Mouse (Mus musculus): ENCODE measurements at regions not wholly inside any gene's neighbourhood (a gene's known extent, or its start where the extent isn't known, plus 50 kb on each side); places are given as distances from the start of the nearest gene placed in this dataset.
A peak's percentile ranks its signal among the peaks of the same experiment; 100 is the strongest.

DNA sequence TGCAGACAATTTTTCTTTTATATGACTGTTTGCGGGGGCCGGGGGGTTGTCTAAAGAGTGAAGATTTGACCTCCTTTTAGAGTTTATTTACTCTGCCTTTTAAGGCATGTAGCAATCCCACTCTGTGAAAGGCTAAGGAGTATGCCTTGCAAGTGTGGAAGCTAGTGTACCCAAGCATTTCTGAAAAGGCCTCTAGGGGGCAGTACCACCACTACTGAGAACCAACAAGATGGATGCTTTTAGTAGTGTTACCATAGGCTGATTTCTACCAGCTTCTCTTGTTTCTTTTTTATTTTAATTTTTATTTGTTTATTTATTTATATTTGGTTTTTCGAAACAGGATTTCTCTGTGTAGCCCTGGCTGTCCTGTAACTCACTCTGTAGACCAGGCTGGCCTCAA lies 110.9 kb upstream of the Hmga2 start:
- Histone ChIP-seq H3K4me2 (ENCODE audit: low read depth, low read length, poor library complexity, severe bottlenecking) (no peak overlapping the region), H3K27ac (ENCODE audit: low read depth, low read length) (no peak overlapping the region), H3K9ac (replicated peaks; ENCODE audit: low read length, poor library complexity, severe bottlenecking) (no peak overlapping the region), H3K4me3 (ENCODE audit: low read depth, low read length) (no peak overlapping the region), H3K4me1 (ENCODE audit: insufficient read depth, low read length) (no peaks in the 10 kb centered on the region), H3K36me3 (ENCODE audit: insufficient read depth, low read length) (no peaks in the 10 kb centered on the region), H3K27me3 (ENCODE audit: insufficient read depth, low read length) (no peaks in the 10 kb centered on the region), H3K9me3 (ENCODE audit: low read length) (no peaks in the 10 kb centered on the region)
- ATAC-seq (ENCODE audit: low FRiP score) (no peak), DNase-seq (ENCODE audit: low spot score) (peak; percentile 22)
- WGBS, result 93% methylated on average over 3 of the region's 3 CpGs
- peak; percentile 45 for TF ChIP-seq CTCF (IDR thresholded peaks at IDR 0.05)

DNA sequence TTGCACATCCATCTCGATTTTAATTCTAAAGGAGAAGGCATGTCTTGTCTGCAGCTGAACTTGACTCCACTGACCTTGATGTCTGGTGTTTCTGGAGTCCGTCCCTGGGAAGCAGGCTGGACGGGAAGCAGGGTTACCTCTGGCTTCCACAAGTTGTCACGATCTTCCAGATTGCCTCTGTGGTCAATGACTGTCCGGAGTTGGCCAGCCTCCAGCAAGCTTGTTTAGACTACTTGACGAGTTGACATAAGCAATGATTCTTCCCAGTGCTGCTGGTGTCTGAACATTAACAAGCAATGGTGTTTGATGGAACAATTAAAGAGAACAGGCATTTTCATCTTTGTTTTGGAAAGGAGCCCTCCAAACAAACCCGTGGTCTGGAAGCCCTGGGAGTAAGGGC lies 106.2 kb upstream of the Hmga2 start:
- Histone ChIP-seq H3K9ac (replicated peaks; ENCODE audit: low read length, poor library complexity, severe bottlenecking) (no peak overlapping the region), H3K4me1 (ENCODE audit: insufficient read depth, low read length) (no peaks in the 10 kb centered on the region), H3K36me3 (ENCODE audit: insufficient read depth, low read length) (no peaks in the 10 kb centered on the region), H3K27ac (ENCODE audit: low read depth, low read length) (no peak overlapping the region), H3K9me3 (ENCODE audit: low read length) (no peaks in the 10 kb centered on the region), H3K4me3 (ENCODE audit: low read depth, low read length) (no peak overlapping the region), H3K4me2 (ENCODE audit: low read depth, low read length, poor library complexity, severe bottlenecking) (no peak overlapping the region), H3K27me3 (ENCODE audit: insufficient read depth, low read length) (no peaks in the 10 kb centered on the region)
- ATAC-seq (ENCODE audit: low FRiP score) (no peak), DNase-seq (ENCODE audit: low spot score) (peak; percentile 40)
- 70% methylated on average over 7 of the region's 7 CpGs for WGBS
- no peak for TF ChIP-seq CTCF (IDR thresholded peaks at IDR 0.05)

DNA sequence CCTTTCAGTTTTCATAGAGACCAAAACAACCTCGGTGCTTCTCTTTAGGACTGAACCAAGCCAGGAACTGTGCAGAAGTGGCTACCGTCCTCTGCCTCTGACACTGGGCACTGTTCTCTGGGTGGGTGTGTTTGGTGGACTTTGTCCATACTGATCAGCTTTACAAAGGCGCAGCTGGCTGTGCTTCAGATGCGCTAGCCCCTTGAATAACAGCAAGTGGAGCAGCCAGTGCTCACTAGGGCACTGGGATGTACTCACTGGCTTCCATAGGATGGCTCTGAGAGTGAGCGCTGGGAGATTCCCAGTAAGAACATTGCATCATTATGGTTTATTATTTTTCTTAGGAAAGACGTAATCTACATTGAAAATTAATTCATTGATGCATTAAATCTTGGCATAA lies 105.3 kb upstream of the Hmga2 start:
- 51% methylated on average over 6 of the region's 6 CpGs for WGBS
- no peak for ATAC-seq (ENCODE audit: low FRiP score)
- no peaks in the 10 kb centered on the region for H3K36me3 ChIP-seq (ENCODE audit: insufficient read depth, low read length)

DNA sequence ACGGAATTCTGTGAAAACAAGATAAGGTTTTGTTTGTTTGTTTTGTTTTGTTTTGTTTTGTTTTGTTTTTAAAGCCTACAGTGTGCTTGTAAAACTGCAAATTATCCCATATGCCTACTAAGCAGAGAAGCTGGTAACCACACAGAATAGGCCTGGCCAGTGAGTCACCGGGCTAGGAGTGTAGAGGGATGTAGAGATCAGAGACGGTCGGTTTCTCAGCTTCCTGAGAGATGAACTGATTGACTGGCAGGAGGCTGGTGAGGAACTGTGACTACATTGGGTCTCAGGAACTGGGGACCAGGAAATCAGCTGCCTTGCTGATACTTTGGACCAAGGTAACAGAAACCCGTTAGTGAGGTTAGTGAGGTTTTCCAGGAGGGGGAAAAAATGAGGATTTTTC lies 100.6 kb upstream of the Hmga2 start:
- Histone ChIP-seq H3K4me1 (ENCODE audit: insufficient read depth, low read length) (no peaks in the 10 kb centered on the region), H3K27ac (ENCODE audit: low read depth, low read length) (no peak overlapping the region), H3K9ac (replicated peaks; ENCODE audit: low read length, poor library complexity, severe bottlenecking) (no peak overlapping the region), H3K27me3 (ENCODE audit: insufficient read depth, low read length) (no peaks in the 10 kb centered on the region), H3K36me3 (ENCODE audit: insufficient read depth, low read length) (no peaks in the 10 kb centered on the region), H3K9me3 (ENCODE audit: low read length) (no peaks in the 10 kb centered on the region), H3K4me3 (ENCODE audit: low read depth, low read length) (no peak overlapping the region), H3K4me2 (ENCODE audit: low read depth, low read length, poor library complexity, severe bottlenecking) (no peak overlapping the region)
- ATAC-seq (ENCODE audit: low FRiP score) (no peak), DNase-seq (ENCODE audit: low spot score) (no peak)
- TF ChIP-seq CTCF (IDR thresholded peaks at IDR 0.05), result no peak
- WGBS, result 74% methylated on average over 5 of the region's 5 CpGs

More for the DNA sequence above, 105.3 kb upstream of the Hmga2 start:
- DNase-seq (ENCODE audit: low spot score), result peak; percentile 55
- Histone ChIP-seq H3K9ac (replicated peaks; ENCODE audit: low read length, poor library complexity, severe bottlenecking) (no peak overlapping the region), H3K4me3 (ENCODE audit: low read depth, low read length) (no peak overlapping the region), H3K4me1 (ENCODE audit: insufficient read depth, low read length) (no peaks in the 10 kb centered on the region), H3K4me2 (ENCODE audit: low read depth, low read length, poor library complexity, severe bottlenecking) (no peak overlapping the region), H3K27me3 (ENCODE audit: insufficient read depth, low read length) (no peaks in the 10 kb centered on the region), H3K9me3 (ENCODE audit: low read length) (no peaks in the 10 kb centered on the region), H3K27ac (ENCODE audit: low read depth, low read length) (no peak overlapping the region)
- no peak for TF ChIP-seq CTCF (IDR thresholded peaks at IDR 0.05)

DNA sequence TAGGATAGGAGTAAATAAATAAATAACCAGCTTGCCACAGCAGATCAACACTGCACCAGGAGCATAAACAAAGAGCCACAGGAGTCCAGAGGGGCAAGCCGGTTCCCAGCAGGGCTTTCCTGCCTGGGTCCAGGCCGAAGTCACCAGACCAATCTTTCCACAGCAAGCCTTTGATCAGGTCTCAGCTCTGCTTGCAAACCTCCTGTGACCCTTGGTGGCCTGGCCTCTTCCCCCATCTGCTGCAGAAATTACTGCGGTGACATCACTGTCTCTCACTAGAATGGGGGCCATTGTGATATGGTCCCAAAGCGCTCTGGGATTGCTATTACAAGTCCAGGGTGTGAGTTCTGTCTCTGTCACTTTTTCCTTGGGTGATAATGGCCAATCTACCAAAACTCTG lies 99.9 kb upstream of the Hmga2 start:
- no peak overlapping the region for H3K27ac ChIP-seq (ENCODE audit: low read depth, low read length)
- H3K9ac ChIP-seq (replicated peaks; ENCODE audit: low read length, poor library complexity, severe bottlenecking), result no peak overlapping the region
- no peak for TF ChIP-seq CTCF (IDR thresholded peaks at IDR 0.05)
- WGBS, result 43% methylated on average over 4 of the region's 4 CpGs
- no peaks in the 10 kb centered on the region for H3K36me3 ChIP-seq (ENCODE audit: insufficient read depth, low read length)
- ATAC-seq (ENCODE audit: low FRiP score) (no peak), DNase-seq (ENCODE audit: low spot score) (no peak)
- no peak overlapping the region for H3K4me2 ChIP-seq (ENCODE audit: low read depth, low read length, poor library complexity, severe bottlenecking)
- H3K4me1 ChIP-seq (ENCODE audit: insufficient read depth, low read length), result no peaks in the 10 kb centered on the region
- no peaks in the 10 kb centered on the region for H3K9me3 ChIP-seq (ENCODE audit: low read length)
- H3K27me3 ChIP-seq (ENCODE audit: insufficient read depth, low read length), result no peaks in the 10 kb centered on the region
- H3K4me3 ChIP-seq (ENCODE audit: low read depth, low read length), result no peak overlapping the region

DNA sequence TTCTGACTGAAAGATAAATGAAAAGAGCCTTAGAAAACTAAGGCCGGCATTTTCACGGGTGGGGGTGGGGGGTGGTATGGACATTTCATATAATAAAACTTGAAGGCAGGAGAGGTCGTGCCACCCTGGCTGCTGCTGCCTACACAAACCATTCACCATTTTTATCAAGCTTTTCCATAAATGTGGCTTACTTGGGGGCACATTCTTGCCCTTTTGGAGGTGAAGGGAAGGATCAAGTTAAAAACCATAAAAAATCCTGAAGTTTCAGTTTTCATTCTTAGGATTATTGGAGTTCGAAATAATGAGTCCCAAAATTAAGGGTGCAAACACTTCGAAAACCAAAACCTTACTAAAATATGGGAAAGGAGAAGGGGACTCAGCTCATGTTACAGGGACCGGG lies 95.1 kb upstream of the Hmga2 start:
- H3K4me2 ChIP-seq (ENCODE audit: low read depth, low read length, poor library complexity, severe bottlenecking), result no peak overlapping the region
- WGBS, result 37% methylated on average over 6 of the region's 6 CpGs
- no peak for ATAC-seq (ENCODE audit: low FRiP score)
- H3K9ac ChIP-seq (replicated peaks; ENCODE audit: low read length, poor library complexity, severe bottlenecking), result no peak overlapping the region
- H3K9me3 ChIP-seq (ENCODE audit: low read length), result no peaks in the 10 kb centered on the region
- no peak overlapping the region for H3K4me3 ChIP-seq (ENCODE audit: low read depth, low read length)
- no peak for DNase-seq (ENCODE audit: low spot score)
- no peak overlapping the region for H3K27ac ChIP-seq (ENCODE audit: low read depth, low read length)
- H3K4me1 ChIP-seq (ENCODE audit: insufficient read depth, low read length), result no peaks in the 10 kb centered on the region
- H3K27me3 ChIP-seq (ENCODE audit: insufficient read depth, low read length), result no peaks in the 10 kb centered on the region
- TF ChIP-seq CTCF (IDR thresholded peaks at IDR 0.05), result no peak
- no peaks in the 10 kb centered on the region for H3K36me3 ChIP-seq (ENCODE audit: insufficient read depth, low read length)
